Mouse (Mus musculus) MN1 (cell line): ENCODE measurements around the gene Kcnip2.

Experiments
- DNase-seq: peaks from one replicate; pipeline ENCODE4 v3.0.0-alpha.2; 2016; ENCODE audit warnings: low spot score

Kcnip2 gene

DNA sequence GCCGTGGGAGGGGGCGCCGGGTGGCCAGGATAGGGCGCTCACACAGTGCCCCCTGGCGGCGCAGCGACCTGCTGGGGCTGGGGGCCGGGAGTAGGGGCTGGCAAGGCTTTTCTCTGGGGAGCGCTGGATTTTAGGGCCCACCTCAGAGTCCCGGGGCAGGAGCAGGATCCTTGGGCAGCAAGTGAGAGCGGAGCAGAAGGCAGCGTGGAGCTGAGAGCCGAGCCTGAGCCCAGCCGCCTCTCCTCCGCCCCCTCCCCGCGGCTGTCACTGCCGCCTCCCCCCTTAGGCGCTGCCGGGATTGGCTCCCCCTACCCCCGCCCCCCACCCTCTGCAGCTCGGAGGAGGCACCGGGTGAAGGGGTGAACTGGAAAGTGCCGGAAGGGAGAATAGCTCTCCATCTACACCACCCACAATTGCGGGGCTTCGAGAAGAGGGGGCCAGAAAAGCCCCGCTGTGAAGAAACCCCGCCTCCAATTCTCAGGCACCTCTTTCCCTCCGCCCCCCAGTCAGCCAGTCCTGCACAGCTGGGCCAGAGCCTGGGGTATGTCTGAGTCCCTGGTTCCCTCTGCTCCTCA lies at the start of gene Kcnip2:
Gene Kcnip2 (minus strand): TSS at position 231 of the 575 bp plus-strand sequence.
- DNase-seq, result no peak

DNA sequence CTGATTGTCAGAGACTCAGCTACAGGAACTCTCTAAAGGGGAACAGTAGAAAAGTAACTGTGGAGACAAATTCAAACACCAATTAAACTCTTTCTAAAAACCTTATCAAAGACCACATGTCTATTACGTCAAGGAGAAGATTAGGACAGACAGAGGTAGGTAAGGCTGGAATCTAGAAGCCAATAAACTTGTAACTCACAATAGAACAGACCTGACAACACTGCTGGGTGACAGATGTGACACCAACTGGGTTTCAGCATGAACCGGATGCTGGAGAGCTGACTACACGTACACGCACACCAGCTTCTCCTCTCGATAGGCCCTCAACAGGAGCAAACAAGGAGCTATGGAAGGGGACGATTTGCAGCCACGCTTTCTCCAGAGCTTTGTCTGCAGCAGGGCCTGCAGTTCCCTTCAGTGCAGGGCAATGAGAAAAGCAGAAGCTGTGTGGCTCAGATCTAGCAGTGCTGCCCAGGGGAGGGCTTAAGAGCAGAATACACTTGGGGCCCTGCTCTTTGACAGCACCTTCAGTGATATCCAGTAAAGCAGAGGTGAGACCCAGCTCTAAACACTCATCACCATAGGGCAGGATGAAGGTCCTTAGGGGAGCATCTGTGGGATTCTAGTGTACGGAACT lies 39.5 kb upstream of the Kcnip2 start:
- DNase-seq, result no peak

DNA sequence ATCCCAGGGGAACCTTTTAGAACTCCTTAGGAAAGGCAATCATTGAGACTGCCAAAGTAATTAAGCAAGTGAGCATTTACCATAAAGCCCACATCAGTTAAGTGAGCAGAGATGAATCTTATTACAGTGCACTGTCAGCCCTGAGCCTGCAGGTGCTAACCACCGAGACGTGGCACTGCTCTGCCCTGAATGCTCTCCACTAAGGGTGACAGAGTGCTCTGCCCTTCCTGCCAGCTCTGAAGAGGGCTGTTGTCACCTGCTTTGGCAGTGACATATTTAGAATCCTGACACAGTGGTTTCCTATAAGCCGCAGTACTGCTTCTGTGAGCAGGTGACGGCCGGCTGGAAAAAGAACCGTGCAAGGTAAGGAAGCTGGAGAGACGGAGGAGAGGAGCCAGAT lies 38.7 kb upstream of the Kcnip2 start:
- DNase-seq, result no peak

DNA sequence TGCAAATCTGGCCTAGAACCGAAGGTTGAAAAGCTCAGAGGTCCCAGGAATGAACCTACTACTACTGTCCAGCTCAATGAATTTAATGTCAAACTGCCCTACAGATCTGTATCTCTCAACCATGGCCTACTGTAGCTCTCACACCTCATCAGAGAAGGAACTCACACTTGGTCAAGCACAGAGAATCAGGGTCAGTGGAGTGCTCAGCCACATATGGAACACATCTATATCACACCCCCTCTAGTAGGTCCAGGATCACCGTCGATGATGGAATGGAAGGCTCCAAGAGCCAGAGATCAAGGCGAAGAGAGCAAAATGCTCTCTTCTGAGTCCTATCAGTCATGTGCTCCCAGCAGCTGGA lies 31.9 kb upstream of the Kcnip2 start:
- DNase-seq, result no peak

DNA sequence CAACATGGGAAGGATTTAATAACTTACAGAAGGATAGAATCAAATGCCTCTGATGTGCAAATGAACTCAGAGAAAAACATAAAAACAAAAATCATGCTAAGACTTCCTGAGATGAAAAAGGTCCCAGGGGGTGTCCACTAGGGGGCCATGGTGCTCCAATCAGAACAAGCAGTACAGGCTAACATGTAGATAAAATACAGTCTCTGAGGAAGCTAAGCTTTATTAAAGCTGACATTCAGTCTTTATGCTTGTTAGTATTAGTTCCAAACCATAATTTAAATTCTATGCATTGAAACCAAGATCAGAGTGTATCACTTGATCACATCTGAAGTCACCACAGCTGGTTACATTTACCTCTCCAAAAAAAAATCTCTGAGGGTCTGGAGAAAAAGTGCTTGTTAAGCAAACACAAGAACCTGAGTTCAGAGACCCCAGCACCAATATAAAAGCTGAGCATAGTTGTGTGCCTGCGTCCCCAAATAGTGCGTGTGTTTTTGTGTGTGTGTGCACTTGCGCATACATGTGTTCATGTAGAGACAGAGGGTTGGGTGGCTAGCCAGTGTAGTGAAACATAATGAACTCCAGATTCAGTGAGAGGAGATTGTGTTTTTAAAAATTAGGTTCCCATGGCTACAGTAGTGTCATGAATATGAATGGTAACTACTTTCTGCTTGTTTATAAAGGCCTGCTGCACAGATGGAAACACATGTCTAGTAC lies 31.3 kb upstream of the Kcnip2 start:
- no peak for DNase-seq

DNA sequence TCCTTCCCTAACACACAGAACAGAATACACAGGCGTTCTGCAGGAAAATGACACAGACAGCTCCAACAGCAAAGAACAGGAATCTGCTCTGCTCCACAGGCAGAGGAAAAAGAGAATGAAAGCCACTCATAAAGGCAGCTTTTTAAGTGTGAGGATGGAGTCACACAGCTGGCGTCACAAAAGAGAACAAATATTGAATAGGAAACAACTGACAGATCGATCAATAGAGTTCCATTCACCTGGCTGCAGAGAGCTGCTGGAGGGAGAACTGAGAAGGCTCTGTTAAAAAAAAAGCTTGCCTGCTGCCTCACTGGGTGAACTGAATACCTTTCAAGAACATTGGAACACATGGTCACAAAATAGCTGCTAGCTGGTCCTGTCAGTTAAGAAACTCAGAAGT lies 28.3 kb upstream of the Kcnip2 start:
- DNase-seq, result no peak

DNA sequence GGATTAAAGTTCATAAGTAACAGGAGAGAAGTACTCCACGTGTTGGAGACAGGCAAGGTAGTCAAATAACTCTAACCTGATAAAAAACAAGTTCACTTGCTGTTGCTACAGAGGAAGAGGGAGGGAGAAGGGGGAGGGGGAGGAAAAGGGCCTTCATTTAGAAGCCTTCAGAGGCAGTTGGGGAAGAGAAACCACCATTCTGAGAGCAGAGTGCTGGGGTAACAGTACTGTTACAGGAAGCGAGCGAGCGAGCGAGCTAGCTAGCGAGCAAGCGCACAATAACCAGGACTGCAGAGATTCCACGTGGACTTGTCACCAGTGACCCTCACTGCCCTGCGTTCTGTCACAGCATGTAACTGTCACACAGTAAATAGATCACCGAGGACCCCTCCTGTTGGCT lies 27.6 kb upstream of the Kcnip2 start:
- DNase-seq, result no peak

DNA sequence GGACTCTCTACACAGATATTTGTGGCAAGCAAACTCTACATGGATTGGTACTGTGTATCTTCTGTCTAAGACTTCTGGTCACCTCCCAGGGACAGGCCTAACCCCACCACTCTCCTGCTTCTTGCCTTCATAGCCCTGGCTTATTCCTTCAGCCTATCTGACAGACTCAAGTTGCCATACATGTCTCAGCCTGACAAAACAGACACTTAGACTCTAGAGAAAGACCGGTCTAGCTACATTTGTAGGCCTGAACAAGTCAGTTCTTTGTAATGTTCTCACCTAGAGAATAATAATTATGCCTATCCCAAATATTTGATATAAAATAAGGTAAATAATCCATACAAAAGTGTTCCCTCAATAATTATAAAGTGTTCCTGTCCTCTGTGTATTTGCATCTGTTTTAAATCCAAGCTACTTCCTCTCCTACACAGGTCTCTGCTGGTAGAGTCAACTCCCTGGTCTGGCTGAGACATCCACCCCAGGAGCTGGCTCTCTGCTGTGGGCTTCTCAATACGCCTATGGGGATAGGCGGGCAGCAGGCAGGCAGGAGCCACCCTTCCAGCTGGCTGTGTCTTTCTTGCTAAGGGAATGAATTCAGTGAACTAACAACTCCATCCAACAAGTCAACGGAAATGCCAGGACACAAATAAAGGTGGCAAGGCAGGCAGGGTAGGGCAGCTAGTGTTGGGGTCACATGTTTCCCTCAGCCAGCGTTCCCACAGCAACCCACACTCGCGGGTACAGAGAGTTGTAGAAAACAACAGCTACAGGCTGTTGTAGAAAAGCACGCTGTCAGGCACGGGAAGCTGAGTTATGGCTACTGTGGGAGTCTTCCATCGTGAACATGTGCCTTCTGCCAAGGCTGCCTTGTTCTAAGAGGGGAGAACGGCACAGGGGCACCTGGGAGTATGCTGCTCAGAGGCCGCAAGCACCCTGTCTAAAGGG lies 21.5 kb upstream of the Kcnip2 start:
- DNase-seq, result no peak

DNA sequence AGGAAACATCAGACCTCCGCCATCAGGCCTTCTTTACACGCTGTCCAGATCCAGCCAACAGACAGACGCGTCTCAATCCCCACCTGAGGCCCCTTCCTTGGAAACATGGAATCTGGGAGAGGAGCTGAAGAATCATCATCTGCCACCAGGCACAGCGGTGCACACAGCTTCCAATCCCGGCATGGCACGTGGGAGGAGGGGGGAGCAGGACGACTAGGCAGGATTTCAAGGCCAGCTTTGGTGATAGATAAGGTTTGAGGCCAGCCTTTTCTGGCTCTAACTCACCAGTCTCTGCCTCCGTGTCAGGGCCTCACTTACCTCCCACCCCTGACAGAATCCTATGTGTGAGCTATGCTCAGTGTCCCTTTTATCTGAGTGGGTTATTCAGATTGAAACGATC lies 19.6 kb upstream of the Kcnip2 start:
- no peak for DNase-seq

DNA sequence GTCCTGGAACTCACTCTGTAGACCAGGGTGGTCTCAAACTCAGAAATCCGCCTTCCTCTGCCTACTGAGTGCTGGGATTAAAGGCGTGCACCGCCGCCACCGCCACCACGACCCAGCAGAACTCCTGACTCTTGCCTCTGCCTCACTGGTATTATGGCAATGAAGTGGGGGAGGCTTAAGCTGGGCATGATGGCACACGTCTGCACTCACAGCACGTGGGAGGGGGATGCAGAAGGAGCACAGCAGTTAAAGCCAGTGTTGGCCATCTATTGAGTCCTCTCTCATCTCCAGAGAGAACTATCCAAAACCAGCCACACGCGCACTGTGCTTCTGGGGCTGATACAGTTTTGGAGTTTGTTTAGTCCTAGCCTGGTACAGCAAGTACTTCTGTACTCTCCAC lies 17.8 kb upstream of the Kcnip2 start:
- DNase-seq, result no peak

DNA sequence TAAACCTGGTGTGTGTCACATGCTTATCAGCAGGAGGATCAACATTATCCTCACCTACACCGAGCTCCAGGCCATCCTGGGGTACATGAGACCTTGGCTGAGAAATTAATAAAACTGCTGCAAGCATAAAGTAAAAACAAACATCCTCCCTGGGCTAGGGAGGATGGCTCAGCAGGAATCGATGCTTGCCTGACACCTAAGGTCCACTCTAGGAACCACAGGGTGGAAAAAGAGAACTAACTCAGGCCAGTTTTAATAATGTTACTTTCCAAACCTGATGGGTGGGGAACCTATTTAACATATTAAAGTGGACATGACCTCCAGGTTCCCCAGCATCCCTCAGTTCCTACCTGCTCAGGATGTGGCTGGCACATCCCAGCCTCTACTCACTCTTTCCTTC lies 14.8 kb upstream of the Kcnip2 start:
- no peak for DNase-seq

DNA sequence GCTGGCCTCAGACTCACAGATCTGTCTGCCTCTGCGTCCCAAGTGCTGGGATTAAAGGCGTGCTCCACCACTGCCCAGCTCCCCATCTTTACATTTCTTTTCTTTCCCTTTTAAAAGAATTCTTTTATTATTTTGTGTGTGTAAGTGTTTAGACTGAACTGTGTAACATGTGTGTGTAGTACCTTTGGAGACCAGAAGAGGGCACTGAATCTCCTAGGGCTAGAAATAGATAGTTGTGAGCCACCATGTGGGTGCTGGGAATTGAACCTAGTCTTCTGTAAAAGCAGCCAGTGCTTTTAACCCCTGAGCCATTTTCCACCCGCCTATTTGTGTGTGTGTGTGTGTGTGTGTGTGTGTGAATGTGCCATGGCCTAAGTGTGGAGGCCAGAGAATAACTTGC lies 11.9 kb upstream of the Kcnip2 start:
- DNase-seq, result no peak

DNA sequence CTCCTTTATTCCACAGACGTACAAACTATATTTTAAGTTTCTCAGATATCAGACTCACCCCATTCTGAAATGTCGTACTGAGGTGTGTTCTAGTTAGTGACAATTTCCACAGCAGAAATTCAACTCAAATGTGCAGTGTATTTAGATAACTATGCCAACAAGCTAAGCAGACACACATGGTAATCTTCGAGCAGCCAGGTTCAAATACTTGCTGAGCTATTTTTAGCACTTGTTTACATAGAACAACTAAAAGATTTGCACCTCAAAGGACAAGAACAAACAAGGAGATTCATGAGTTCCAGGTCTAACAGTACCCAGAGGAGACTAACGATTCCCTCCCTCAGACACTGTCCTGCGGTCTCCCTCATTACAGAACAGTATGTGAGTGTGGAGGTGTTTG lies 11.3 kb upstream of the Kcnip2 start:
- DNase-seq, result no peak

DNA sequence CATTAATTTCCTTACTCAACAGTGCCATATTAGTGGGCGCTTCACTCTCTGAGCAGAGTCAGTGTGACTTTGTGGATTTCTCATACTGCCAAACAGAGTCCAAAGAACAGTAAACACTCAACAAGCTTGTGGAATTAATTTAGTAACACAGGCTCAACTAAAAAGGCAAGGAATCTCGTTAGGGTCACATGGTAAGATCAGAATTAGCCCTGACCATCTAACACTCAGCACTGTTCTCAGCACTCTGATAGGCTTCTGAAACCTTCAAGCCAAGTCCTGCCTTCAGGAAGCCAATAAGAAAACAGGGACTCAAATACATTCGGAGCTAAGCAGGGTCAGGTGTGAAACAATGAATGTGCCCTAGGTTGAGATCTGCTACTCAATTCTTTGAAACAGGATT lies 10.3 kb upstream of the Kcnip2 start:
- no peak for DNase-seq

DNA sequence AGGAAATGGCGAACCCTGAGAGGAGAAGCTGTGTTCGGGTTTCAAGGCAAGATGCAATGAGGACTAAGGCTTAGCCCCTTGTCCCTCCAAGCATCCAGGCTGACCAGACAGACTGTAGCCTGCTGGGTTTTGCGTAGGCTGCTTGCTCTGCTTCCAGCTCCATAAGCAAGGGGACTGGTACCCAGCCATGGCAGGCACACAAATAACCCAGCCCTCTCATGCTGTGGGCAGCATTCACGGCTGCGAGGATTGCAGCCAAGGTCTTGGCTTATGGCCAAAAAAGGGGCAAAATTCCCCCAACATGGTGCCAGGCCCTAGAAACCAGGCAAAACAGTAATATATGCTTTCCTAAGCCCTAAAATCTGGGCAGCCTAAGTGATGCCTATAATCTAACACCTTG lies 6.0 kb upstream of the Kcnip2 start:
- DNase-seq, result no peak

DNA sequence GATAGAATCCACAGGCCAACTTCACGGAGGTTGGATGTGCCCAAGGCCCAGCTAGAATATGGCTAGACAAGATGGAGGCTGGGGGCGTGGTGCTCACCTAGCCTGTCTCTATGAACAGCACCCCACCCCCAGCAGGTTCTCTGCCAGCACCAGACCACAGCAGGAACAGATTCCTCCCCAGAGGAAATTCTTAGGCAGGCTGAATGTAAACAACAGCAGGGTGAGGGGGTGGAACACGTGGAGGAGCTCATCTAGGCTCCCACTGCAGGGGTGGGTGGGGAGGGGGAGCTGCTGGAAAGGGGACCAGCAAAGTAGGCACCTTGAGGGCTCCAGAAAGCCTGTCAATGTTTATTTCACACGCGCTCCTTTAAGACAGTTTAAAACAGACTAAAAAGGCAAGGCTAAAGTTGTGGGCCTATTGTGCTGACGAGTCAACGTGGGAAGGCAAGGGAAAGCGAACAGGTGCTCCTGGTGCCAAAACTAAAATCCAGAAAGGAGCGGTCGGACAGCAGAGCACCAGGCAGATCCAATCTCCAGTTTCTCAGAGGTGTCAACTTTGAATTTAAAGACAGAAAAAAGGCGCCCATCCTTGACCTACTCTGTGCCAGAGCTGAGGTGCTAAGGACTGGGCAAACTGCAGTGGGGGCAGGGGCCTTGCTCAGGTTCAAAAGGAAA lies 2.1 kb upstream of the Kcnip2 start:
- no peak for DNase-seq

DNA sequence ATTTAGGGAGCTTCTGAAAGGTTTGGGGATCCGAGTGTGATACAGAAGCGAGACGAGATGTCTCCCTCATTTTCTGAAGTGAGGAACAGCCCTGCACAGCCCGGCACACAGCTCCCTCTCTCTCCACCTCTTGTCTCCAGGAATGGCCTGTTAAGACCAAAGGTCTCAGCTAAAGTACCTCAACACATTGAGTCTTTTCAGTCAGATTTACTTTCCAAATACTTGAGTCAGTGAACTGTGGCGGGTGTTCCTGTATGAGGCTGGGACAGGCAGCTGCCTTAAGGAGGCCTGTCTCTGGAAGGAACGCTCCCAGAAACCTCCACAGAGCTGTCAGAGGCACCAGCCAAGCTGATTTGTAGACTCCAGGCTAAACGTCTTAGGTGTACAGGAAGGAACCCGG lies 866 bp upstream of the Kcnip2 start:
- DNase-seq, result no peak

DNA sequence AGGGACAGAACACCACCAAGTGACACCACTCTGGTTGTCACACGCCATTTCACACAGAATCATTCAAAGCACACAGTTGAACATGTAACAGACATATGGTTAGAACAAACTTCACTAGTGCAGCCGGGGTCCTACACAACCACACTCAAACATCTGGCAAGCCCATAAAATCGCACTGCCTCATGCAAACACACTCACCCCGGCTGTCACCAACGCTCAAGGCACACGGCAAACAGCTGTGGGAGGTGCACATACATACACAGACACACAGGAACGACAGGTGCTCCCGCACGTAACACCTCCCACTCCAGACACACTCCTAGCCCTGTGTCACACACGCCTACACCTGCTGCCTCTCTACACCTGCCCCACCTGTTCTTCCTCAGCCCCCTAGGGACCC lies 691 bp downstream of the Kcnip2 start:
- DNase-seq, result no peak

DNA sequence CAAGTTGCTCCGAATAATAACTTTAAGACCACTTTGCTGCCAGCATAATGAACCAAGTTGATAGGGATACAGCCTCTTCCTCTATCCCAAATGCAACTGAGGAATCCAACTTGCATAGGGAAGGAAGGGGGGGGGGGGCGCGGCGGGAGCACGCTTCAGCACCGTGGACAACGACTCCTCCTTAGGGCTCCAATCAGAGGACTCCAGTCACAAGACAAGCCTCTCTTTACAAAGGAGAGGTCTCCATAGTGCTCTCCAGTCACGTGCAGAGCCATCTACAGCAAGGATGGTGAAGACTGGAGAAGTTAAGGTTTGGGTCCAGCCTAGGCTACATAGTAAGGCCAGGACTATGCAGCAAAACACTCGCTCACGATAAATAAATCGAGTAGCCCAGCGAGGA lies 2.1 kb downstream of the Kcnip2 start:
- no peak for DNase-seq

DNA sequence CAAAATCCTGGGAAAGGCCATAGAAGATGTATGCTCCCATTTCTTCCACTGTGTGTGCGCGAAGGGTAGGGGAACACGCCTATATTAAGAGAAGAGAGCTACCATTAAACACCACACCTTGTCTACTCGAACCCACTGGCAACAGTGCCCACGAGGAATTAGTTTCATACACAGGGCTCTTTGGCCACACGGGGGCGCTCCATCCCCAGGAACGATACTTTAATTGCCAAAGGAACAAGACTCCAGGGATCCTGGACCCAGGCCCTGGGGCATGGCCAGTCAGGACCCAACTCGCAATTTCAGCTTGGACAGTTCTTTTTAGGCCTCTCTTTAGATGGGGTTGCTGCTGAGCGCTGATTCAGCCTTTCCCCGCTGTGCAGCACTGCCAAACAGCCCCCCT lies 2.6 kb downstream of the Kcnip2 start:
- DNase-seq, result peak; percentile 73

DNA sequence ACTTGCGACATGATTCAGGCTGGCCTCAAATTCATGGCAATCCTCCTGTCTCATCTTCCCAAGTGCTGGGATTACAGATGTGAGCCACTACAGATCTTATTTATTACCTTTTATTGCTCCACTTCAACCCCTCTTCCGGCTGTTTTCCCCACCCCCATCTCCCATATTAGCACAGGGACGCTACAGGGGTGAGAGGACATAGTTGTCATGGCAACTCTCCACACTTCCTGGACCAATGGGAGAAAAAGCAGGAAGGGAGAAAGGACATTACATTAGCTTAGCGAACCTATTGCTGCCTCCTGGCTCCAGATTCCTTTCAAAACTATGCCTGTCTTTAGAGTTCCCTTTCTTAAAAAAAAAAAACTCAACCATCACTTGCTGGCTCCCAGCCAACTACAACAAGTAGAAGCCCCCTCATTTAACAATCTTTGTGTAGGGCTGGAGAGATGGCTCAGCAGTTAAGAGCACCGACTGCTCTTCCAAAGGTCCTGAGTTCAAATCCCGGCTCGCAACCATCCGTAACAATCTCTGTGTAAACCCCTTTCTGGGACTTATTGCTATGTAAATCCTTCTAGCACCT lies 3.1 kb downstream of the Kcnip2 start:
- peak; percentile 40 for DNase-seq

DNA sequence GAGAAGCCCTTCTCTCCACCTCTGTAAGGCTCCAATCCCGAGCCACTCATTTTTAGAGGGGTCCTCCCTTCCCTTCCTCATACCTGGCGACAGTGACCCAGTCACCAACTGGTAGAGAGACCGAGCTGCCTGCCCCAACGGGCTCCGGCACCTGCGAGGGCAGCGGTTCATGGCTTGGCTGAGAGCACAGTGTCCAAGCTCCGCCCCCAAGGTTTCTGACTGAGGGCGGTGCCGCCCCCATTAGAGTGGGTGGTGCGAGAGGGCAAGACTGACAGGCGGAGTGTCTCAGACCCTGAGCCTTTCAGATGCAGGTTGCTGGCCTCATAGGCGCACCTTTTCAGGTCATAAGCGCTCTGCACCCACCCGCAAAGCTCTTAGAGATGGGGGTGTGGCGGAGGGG lies 3.7 kb downstream of the Kcnip2 start:
- DNase-seq, result peak; percentile 62
